In the genomic region with DNA sequence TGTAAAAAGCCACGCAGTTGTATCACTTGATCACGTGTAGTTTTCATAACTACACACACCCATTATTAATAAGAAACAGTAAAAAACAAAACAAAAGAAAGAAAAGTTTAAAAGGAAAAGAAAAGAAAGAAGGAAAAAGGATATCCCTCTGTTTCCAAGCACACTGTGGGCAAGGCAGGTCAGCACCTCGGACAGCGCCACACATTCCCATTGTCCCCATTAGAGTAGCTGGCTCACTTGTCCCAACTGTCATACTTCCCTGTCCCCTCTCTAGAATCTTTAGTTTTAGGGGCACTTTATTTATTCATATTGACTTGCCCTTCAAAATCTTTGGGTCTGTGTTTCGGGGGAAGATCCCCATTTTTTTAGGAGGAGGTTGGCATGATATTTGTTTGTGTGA, we compare ENCODE assay signal across 9 mouse cellular contexts. TPM values are rescaled to one million over a fixed set of nuclear protein-coding genes. Genes with fewer than 3 reads are reported as not detected.
DNase-seq lines count a peak whose midpoint lies in the region; ATAC-seq lines count a peak whose summit lies in the region.
"Had no signal": no experiment of that assay in that cellular context is flagged by ENCODE, and none has a peak within 500 bp of the region (broad histone marks: within the 10 kb centered on the region; RNA-seq: fewer than 3 reads in every experiment).

No protein-coding gene starts in this region.

- DNase-seq in gastrocnemius, postnatal 10 days, result peak; percentile 61
- DNase-seq in gastrocnemius, postnatal 25 days, result no peak
- peak; percentile 59 for DNase-seq in neural tube, embryonic 10.5 days (ENCODE audit: extremely low spot score, low spot score)
- peak; percentile 67 for DNase-seq in forelimb bud, embryonic 11.5 days (ENCODE audit: low read depth, low spot score)
- DNase-seq in ovary, postnatal 36 days (ENCODE audit: low spot score), result peak; percentile 46
- no peak for DNase-seq in cerebellum, adult 11 months

- no peaks in the 10 kb centered on the region for H3K9me3 ChIP-seq in neural tube, embryonic 15.5 days (replicated peaks)
- no peaks in the 10 kb centered on the region for H3K9me3 ChIP-seq in forebrain, embryonic 12.5 days

- no peaks in the 10 kb centered on the region for H3K36me3 ChIP-seq in neural tube, embryonic 15.5 days
- no peaks in the 10 kb centered on the region for H3K36me3 ChIP-seq in forebrain, embryonic 12.5 days (replicated peaks)

- H3K27me3 ChIP-seq in neural tube, embryonic 15.5 days (replicated peaks), result no peaks in the 10 kb centered on the region
- no peaks in the 10 kb centered on the region for H3K27me3 ChIP-seq in forebrain, embryonic 12.5 days

- no peak overlapping the region for H3K4me2 ChIP-seq in neural tube, embryonic 15.5 days
- H3K4me2 ChIP-seq in forebrain, embryonic 12.5 days, result no peak overlapping the region

- WGBS in neural tube, embryonic 15.5 days, result 33% methylated on average over 5 of the region's 5 CpGs
- WGBS in forebrain, embryonic 12.5 days, result 26% methylated on average over 5 of the region's 5 CpGs

- ATAC-seq in neural tube, embryonic 15.5 days (ENCODE audit: low FRiP score), result no peak
- no peak for ATAC-seq in forebrain, embryonic 12.5 days (ENCODE audit: low FRiP score)
- ATAC-seq: CD4-positive, CD25-positive, alpha-beta regulatory T cell, adult 4 months had no signal

- no peak overlapping the region for H3K27ac ChIP-seq in neural tube, embryonic 15.5 days (replicated peaks)
- no peak overlapping the region for H3K27ac ChIP-seq in forebrain, embryonic 12.5 days

- no peak overlapping the region for H3K9ac ChIP-seq in neural tube, embryonic 15.5 days (replicated peaks)
- H3K9ac ChIP-seq in forebrain, embryonic 12.5 days, result no peak overlapping the region

- H3K4me3 ChIP-seq in neural tube, embryonic 15.5 days (replicated peaks), result no peak overlapping the region
- H3K4me3 ChIP-seq in forebrain, embryonic 12.5 days (replicated peaks), result no peak overlapping the region

- peaks cover 12% of the 10 kb centered on the region for H3K4me1 ChIP-seq in neural tube, embryonic 15.5 days
- no peaks in the 10 kb centered on the region for H3K4me1 ChIP-seq in forebrain, embryonic 12.5 days

RNA-seq across cellular contexts. Expression of gene Grid1, which starts 47.4 kb away (rescaled TPM):
- under 1 TPM; 0.23 to 0.32 TPM for total RNA-seq in gastrocnemius, postnatal 10 days (2021)
- not detected for total RNA-seq in gastrocnemius, postnatal 25 days (2021)
- 7.2 and 8.3 TPM in 2 replicates for polyA plus RNA-seq in neural tube, embryonic 15.5 days (2015; fragmentation: Nextera tagmentation; extraction: Ambion mirVana)
- 0.90 and 1.5 TPM in 2 replicates for polyA plus RNA-seq in forebrain, embryonic 12.5 days (2016; fragmentation: Nextera tagmentation; extraction: Ambion mirVana)
- polyA plus RNA-seq: CD4-positive, CD25-positive, alpha-beta regulatory T cell, adult 4 months had no signal

Comparison
In these comparisons a context has a peak if more than half of its experiments do, and no peak if none do; other contexts are left out.
1. DNase-seq: peak in gastrocnemius, postnatal 10 days (single experiment), neural tube, embryonic 10.5 days (single experiment), forelimb bud, embryonic 11.5 days (single experiment) and ovary, postnatal 36 days (single experiment); none in gastrocnemius, postnatal 25 days (single experiment) and cerebellum, adult 11 months (single experiment).